Mouse (Mus musculus) c-Kit-positive CD71-positive TER-119-negative erythroid progenitor cells, embryonic 14.5 days (primary cell): ENCODE data around the gene Opcml.

Source experiments
- DNase-seq: peaks from one replicate; pipeline ENCODE4 v3.0.0-alpha.2; 2013; ENCODE audit warnings: low read depth

The Opcml gene

DNA sequence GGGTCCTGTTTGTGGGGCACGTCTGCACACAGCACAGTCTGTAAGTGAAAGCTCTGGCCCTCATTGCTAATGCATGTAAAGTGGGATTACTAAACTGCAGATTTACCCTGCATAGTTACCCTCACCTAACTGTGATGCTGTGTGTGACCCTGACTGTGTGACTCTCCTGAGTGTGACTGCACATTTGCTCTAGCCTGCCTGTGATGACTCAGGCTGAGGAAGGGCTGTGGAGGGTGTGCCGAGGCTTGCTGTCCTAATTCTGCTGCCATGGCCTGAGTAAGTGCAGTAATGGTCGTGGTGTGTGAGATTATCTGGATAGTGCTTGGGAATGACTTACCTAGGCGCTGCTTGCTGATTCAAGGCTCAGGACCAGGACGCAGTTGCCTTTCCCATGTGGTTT is 52.2 kb downstream of the Opcml start:
- DNase-seq = no peak

DNA sequence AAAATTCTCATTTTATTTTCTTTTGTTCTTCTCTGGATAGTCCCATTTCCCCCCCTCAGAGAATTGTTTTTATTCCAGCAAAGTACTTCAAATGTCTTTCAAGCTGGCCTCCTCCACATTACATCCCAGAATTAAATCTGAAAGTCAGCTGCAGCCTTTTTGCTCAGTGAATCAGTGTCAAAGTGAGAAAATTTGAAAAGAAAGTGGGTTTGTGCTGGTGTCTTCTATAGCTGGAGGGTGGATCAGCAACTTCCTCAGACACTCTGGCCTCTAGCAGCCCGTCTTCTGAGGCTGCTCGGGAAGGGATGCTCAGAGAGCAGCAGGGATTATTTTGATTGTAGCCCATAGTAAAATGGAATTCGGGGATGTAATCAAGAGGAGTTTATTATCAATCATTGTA is 81.0 kb downstream of the Opcml start:
- DNase-seq = no peak

DNA sequence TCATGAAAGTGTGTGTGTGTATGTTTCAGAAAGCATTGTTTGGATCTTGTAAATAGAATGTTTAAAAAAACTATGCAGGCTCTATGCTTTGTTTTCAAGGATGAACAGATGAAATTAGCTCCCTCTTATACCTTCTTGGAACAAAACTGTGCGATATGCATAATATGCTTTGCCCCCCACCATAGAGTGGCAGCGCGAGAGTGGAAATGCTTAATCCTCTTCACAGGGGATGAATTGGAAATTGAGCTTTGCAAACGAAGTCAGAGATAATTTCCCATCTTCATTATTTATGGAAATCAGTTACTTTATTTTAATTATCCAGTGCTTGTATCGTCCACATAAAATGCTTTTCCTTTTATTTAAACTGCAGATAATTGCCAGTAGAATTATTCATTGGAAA is 99.1 kb downstream of the Opcml start:
- no peak for DNase-seq

DNA sequence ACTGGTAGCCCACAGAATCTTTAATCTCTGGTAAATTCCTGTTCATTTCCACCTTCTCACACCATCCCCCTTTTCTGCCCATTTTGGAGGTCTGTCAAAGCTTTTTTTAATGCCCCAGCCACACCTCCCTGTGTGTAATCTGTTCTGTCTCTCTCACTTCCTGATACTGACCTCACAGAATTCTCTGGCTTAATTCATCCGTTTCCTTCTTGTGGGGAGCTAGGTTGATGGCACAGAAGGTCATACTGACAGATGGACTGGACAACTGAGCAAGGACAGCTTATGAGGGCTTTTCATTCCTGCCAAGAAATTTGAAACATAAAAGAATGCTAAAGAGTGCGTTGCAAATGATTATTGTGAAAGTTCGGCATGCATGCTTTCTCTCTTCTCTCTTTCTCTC is 126.7 kb downstream of the Opcml start:
- no peak for DNase-seq

DNA sequence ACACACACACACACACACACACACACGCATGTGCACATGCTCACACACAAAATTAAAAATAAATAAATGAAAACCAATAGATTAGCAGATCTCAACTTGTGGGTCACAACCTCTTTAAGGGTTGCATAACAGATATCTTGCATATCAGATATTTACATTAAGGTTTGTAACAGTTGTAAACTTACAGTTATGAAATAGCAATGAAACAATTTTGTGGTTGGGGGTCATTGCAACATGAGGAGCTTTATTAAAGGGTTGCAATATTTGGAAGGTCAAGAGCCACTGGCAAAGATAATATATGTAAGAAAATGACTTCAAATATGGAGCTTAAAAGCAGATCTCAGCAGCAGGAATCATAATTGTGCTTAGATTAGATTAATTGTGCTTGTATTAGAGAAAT is 132.9 kb downstream of the Opcml start:
- no peak for DNase-seq

DNA sequence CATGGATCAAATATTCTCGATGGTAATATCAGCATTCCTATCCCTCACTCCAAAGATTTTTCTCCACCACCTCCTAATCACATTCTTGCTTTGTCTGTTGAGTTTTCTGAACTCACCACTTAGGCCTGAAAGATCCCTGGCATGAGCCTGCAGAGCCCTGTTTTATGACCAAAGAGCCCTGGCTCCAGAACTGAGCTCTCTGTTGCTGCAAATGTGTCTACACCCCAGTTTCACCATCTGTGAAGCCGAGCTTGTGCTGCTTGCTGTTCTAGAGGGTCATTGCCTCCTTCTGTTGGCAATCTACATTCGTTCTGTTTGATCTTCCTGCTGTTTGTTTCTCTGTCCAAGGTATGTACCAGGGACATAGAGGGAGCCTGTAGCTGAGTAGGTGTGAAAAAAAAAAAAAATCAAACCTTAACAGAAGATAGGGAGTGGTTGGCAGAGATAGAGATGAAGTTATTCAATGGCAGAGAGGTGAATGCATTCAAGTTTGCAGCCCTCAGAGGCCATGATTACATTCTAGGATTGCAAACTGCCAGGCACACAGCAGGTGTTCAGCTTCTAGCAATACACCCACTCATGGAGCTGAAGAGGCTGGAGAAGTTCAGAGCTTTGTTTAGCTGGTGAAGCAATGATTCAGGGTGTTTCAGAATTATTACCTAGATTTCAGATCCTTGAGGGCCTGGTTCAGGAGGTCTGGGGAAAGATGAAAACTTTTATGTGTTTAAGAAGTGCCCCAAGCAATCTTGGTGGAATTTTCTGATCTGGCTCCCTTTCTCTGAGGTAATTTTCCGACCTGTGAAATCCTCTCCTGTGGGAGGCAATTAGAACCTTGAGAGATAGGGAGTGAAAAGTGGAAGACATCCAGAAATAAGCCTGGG is 133.6 kb downstream of the Opcml start:
- DNase-seq = no peak

DNA sequence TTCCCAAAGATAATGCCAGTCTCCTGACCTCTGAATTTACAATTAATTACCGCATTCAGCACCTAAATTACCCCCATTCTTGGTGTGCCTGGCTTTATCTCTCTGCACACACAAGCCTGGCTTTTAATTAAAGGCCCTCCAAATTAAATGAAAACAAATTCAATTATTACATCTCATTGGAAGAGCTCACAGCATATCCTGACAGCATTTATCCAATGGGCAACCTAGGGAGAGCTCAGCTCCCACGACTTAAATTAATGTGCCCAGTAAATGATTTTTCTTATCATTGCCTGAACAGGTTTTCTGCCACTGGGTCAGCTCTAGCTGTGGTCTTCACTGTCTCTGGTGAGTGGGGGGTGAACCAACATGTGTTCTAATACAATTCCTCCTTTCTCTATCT is 135.1 kb downstream of the Opcml start:
- DNase-seq = no peak

DNA sequence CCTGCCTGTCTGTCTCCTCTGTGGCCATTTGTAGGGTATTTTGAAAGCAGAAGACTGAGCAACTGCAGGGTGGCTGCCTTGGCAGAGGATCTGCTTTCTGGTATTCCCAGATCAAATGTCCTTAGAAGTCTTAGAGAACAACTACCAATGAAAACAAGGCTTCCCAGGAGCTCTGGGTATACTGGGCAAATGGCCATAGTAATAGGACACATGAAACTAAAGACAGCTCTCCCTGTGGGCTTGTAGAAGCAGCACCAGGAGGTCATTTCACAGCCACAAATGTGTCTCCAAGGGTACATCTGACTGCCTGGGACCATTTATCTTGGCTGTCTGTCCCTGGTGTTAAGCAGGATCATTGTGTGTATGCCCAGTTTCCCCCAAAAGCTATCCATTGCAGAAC is 146.7 kb downstream of the Opcml start:
- no peak for DNase-seq

DNA sequence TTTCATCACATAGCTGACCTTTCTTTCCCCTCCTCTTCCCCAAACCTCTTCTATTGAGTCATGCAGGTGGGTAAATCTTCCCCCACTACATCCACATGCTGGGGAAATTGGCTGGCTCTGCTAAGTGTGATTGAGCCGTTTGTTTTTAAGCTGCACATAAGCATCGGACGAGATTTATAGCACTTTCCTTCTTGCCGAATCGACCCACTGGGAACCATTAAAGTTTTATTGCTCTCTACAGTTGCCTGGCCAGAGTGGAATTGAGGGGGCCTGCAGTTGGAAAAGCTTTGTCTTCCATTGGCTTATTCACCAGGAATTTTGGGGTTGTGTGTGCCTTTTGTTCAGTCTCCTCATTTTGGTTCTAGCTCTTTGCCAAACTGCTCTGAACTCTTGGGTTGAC is 147.1 kb downstream of the Opcml start:
- no peak for DNase-seq

DNA sequence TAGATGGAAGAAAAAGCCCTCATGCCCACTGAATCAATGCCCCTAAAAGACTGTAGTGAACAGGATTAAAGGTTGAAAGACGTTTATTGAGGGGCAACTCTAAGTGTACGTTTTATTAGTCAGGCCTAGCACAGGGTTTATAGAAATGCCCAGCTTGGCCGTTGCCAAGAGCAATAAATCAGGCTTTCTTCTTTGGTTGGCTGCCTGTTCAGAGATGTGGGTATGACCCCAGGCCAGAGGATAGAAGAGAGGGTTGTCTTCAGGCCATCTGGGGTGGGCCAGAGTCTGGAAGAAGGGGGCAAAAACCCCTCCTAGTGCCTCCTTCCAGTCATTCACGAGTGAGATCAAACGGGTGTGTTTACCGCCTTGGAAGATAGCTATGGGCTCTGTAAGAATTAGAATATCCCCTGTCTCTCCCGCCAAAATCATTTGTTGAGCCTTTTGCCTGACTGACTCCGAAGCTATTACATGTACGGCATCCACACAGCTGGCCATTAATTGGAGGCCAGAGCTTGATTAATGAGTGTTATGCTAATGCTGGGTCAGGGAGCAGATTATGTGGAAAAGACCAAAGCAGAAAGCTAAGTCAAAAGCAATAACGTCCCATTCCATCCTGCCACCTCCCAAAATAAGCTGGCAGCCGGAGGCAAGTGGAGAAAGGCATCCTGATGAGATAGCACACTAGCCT is 154.9 kb downstream of the Opcml start:
- no peak for DNase-seq

DNA sequence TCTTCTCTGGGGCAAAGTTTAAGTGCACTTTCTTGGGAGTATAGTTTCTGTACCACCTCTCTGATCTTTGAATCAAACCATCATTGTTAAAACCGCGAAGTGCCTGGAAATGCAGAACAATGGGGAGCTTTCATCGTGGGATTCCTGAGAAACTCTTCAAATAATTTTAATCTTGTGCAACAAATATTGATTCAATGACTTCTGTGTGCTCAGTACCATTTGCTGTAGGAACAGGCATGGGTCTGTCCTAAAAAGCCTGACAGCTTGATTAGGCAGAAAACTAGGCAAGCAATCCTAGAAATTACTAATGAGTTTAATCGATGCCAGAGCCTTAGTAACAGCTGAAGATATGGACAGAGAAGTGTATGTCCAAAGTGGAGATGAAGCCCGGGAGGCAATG is 160.5 kb downstream of the Opcml start:
- DNase-seq = no peak

DNA sequence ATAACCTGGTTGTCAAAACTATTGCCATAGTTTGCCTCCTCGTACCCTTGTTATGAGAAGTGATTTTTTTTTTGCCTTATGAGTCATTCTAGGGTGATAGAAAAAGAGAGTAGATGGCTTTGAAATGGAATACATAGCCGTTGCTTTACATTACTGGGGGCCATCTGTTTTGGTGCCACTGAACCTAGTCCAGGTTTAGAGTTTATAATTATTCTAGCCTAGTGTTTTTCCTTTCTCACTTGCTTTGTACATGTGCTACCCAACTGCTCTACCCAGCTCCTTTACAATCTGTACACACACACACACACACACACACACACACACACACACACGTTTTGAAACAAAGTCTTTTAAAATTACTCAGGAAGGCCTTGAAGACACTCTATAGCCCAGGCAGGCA is 171.1 kb downstream of the Opcml start:
- DNase-seq = no peak

DNA sequence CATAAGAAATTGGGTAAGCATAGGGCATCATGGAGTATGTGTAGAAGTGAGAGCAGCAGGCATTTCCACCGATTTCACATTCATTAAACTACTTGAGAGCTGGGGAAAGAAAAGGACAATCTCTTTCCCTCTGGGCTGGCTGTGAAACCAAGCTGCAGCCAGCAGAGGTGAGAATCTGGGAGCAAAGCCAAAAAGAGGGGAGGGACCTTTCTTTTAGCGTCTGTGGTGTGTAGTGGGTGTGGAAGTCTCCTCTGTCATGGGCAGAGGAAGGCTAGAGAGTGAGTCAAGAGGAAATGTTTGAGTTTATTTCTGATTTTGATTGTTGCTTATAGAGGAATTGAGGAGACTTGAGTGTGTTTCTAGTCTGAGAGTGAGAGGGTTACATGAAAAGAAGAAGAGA is 172.8 kb downstream of the Opcml start:
- DNase-seq = no peak

DNA sequence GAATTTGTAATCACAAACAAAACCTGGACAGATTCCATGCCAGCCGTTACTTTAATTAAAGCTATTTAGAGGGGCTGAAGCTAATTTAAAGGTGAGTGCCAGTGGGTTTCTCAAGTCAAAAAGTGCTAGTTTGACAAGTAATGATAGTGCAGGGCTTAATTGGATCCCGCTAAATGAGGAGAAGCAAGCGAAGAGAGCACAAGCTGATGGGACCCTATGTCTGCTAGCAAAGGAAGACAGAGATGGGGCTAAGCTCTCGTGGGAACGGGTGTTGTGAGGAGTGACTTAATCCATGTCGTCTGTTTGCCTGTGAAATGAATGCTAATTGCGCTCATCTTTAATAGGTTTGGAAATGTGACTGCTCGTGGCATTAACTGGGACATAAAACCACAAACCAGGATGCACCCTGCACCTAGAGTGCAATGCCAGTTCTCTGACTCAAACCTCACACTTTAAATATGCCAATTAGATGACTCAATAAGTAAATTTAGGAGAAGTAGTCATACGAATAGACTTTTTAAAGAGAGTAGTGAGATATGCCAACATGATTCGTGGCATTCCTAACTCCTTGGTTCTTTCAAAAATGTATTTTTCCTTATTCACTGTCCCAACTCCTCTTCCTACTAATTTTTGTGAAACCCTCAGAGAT is 174.5 kb downstream of the Opcml start:
- DNase-seq = no peak

DNA sequence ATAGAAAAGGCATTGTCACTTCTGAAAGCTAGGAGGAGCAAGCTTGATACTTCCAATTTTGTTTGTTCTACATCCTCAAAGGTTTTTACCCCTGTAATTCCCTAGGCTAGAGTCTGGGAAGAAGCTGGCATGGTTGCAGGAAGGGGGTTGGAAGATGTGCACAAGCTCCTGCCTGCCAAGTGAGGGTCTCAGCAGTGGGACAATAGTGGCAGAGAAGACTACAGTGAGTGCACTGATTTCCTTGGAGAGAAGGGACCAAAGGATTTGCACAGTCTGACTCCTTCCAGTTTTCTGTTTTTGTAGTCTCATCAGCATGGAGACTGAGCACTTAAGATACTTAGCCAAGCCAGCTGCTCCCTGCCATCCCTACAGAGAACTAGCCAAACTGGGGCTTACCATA is 177.7 kb downstream of the Opcml start:
- DNase-seq = no peak

DNA sequence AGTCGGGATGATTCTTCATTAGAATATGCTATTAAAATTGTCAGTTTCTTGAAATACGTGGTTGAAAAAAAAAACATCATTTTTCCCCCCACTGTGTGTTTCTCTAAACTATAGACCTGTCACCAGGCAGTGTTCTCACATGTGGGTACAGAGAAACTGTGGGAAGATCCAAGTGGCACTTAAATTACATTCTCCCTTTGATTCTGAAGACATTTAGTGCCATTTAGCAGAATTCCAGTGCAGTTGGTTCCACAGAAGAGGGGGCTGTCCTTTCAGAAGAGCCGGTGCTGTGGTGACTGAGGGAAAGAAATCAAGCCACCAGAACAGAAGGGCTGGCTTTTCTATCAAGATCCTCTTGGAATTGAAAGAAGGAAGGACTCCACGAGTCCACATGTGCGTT is 181.7 kb downstream of the Opcml start:
- DNase-seq = no peak

DNA sequence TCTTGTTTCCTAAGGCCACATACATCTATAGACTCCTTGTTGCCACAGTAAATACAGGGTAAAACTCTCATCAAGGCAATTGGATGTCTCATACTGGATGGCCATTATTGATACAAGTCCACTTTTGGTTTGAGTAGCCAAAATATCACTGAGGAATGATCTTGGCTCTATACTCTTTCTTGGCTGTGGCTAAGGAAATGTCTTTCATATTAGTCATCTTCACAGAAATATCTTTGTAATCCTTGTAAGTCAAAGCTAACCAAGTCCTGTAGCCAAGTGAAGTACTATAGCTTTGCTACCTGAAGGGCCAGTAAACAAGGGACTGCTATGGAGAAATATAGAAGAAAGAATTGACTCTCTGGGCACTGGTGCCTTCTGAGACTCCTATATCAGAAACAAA is 192.0 kb downstream of the Opcml start:
- no peak for DNase-seq

DNA sequence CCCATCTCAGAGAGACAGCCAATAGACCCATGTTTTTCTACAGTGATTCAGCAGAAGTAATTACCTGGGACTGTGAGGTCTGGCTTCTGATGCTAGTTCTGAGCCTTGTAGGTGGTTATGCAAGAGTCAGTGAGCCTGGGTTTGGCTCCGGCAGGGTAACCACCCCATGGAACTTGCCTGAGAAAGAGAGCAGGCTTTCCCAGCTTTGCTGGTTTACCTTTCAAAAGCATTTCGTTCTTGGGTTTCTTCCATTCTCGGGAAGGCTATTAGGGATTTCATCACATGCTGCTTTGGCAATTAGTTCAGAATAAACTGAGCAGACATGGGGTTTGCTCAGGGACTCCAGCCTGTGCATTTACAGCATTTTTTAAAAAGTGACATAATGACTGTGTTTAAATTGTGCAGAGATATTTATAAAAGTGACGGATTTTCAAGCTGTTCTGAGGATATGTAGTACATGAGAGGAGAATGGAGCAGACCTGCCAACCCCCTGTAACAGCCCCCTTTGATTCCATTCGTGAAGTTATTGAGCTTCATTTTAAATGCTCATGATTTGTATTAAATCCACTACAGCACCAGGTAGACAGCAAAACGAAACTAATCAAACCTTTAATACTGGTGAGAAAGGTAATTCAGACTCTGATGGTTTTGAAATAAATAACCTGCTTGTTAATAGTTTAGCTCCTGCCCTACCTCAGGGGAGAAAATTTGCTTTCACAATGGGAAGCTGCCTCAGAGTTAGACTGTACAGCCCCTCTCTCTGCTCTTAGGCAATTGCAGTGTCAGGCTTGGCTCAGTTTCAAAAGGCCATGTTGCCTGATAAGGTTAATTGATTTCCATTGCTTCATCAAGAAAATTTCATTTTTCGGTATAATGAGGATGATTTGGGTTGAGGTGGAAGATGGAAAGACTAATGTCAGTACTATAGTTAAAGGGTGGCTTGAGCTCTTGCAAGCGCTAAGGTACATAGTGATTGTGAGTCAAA is 196.3 kb downstream of the Opcml start:
- no peak for DNase-seq

DNA sequence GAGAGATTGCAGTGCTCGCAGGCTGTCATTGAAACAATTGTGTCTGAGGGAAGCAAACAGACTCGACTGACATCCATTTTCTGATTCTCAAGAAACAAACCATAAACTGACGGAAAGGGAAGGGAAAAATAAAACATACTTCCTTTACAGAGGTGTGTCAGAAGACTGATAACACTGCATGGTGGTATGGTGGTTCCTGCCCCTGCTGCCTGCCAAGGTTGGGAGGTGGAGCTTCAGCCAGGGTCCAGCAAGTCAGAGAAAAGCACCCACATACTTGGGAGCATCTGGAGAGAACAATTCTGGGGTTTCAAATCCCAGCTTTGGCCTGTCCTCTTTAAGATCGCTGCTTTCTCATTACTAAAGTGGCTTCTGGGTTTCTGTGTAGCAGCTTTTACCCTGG is 201.0 kb downstream of the Opcml start:
- DNase-seq = no peak

DNA sequence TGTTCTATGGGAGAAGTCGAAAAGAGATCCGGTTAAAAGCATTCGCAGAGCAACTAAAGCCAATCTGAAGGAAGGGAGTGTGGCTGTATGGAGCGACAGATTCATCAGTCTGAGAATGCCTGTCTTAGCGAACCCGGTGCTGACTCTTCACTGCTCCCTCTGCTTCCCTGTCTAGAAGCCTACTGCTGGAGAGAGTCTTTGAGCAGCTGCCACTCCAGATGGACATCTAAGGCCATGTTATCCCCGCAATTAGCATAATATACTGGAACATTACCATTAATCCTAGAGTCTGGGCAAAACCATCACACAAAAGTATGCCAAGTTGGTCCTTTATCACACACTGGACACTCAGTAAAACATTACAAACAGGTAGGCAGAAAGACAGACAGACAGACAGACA is 206.0 kb downstream of the Opcml start:
- no peak for DNase-seq

DNA sequence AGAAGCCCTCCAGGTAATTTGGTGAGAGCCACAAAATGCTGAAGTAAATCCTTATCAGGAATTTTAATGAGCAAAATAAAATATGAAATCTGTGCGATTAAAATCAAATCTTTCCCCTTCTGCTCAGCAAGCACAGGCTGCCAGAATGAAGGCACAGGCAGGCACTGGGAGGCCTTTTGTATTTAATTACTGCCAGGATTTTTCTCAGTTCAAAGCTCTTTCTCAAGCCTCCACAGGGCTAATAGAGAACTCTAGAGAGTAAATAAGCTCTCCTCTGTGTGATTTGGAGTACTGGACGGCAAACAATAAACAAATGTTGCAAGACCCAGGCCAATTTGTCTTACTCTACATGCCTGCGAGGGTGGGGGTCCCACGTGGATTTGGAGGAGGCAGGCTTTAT is 208.2 kb downstream of the Opcml start:
- no peak for DNase-seq

DNA sequence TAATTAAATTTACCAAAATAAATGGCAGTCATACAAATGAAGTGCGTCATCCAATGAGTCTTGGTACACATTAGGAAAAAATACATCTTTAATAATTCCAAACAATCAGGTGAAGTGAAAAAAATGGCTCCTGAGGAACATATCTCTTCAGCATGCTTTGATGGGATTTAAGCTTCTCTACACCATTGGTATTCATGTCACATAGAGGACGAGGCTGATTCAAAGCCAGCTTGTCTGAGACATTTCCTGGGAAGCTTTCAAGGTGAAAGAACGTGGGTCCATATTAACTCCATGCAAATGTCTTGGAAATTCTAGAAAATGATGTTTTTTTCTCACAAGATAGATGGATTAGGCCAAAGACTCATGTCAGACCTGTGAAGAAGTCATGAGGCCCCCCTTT is 212.6 kb downstream of the Opcml start:
- no peak for DNase-seq
